Mouse (Mus musculus): Measurements from ENCODE around the gene Vmn1r198. TPM values are rescaled to one million over a fixed set of nuclear protein-coding genes. Genes with fewer than 3 reads are reported as not detected.
"Not testable (repeated sequence)": the region's sequence is repeated elsewhere in the genome, so short reads cannot be mapped to it uniquely, and the experiment has no call there.

Gene Vmn1r198
- total RNA-seq (2021) (not detected), polyA plus RNA-seq (2012; rRNA removed) (not detected in 2 replicates)
- long read RNA-seq = 0 reads

DNA sequence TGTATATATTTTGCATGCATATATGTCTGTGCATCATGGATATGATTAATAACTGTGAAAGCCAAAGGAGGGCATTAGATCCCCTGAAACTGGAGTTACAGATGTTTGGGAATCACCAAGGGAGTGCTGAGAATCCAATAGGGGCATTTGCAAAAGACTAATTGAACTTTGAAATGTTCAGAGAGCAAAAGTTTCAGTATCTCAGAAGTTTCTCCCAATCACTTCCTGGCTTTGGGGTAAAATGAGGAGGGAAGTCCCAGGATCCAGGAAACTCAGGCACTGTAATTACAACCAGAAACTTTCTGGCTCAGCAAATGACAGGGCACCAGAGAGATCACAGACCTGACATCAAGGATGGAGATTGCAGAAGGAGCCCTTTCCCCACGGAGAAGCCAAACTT, at the start of gene Vmn1r198:
TSS of gene Vmn1r198 (plus strand) at position 301 of the 400 bp plus-strand sequence.
- no peak within 1 kb of the TSS for H3K9ac ChIP-seq (ENCODE audit: low read depth, low read length)
- H3K4me3 ChIP-seq = no peak within 1 kb of the TSS
- TF ChIP-seq POLR2A (IDR thresholded peaks at IDR 0.05; ENCODE audit: insufficient read depth, low read depth, low read length) (no peak), CTCF (IDR thresholded peaks at IDR 0.05) (no peak), EP300 (IDR thresholded peaks at IDR 0.05; ENCODE audit: insufficient read depth, low read depth, low read length) (no peak)
- DNase-seq = no peak
- intact Hi-C loops (cut with DNase I) = no loop called here
- H3K4me1 ChIP-seq (ENCODE audit: control insufficient read depth, insufficient read depth, low read length) = no peaks in the 10 kb centered on the region
- WGBS = 18% methylated on average over 1 of the region's 1 CpGs
- H3K27ac ChIP-seq = no peak within 1 kb of the TSS
- no peaks in the 10 kb centered on the region for H3K36me3 ChIP-seq (ENCODE audit: control insufficient read depth, insufficient read depth, low read length)
- H3K79me2 ChIP-seq (replicated peaks; ENCODE audit: control insufficient read depth, insufficient read depth, low read length) = no peaks in the 10 kb centered on the region
- no peaks in the 10 kb centered on the region for H3K27me3 ChIP-seq (ENCODE audit: control insufficient read depth, insufficient read depth, low read length)

DNA sequence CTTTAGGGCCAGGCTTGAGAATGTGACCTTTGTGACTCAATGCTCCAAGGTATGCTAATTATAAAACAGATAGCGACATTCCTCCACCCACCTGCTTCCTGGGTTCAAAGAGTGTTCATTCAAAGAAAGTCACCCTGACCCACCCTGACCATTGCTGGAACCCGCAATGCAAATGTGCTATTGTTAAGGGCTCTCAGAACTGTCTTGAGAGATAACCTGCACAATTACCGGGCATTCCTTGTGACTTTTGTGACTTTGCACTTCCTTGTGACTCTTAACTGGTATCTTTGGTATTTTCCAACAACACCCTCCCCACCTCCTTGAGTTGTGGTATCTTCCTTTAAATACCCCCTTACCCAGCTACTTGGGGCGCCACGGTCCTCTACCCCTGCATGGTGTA, 42.1 kb upstream of the Vmn1r198 start:
- intact Hi-C loops (cut with DNase I); H3K27ac ChIP-seq; H3K79me2 ChIP-seq (replicated peaks; ENCODE audit: control insufficient read depth, insufficient read depth, low read length); H3K4me3 ChIP-seq; H3K27me3 ChIP-seq (ENCODE audit: control insufficient read depth, insufficient read depth, low read length); H3K4me1 ChIP-seq (ENCODE audit: control insufficient read depth, insufficient read depth, low read length); H3K36me3 ChIP-seq (ENCODE audit: control insufficient read depth, insufficient read depth, low read length); DNase-seq; H3K9ac ChIP-seq (ENCODE audit: low read depth, low read length): not testable (repeated sequence)
- WGBS = 73% methylated on average over 5 of the region's 5 CpGs

DNA sequence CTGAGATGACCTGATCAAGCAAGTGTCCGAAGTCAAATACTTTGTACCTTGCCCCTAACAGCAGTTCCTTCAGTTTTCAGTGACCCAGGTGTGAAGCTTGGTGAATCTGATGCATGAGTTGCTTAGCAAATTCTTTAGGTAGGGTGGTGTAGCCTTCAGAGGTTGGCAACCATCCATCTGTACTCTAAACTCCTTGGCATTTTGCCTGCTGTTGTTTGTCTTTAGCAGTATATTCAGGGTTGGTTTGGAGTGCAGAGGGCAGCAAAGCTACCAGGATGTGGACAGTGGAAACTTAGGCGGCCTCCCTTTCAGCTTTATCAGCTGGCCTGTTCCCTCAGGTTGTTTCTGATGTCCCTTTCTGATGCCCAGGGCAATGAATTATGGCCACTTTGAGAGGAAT, 34.8 kb upstream of the Vmn1r198 start:
- intact Hi-C loops (cut with DNase I) = no loop called here
- DNase-seq = no peak
- no peaks in the 10 kb centered on the region for H3K27me3 ChIP-seq (ENCODE audit: control insufficient read depth, insufficient read depth, low read length)
- WGBS = 52% methylated on average over 2 of the region's 2 CpGs
- H3K79me2 ChIP-seq (replicated peaks; ENCODE audit: control insufficient read depth, insufficient read depth, low read length) = no peaks in the 10 kb centered on the region
- H3K9ac ChIP-seq (ENCODE audit: low read depth, low read length) = no peak overlapping the region
- TF ChIP-seq POLR2A (IDR thresholded peaks at IDR 0.05; ENCODE audit: insufficient read depth, low read depth, low read length) (no peak), CTCF (IDR thresholded peaks at IDR 0.05) (no peak), EP300 (IDR thresholded peaks at IDR 0.05; ENCODE audit: insufficient read depth, low read depth, low read length) (no peak)
- H3K27ac ChIP-seq = no peak overlapping the region
- H3K4me3 ChIP-seq = no peak overlapping the region
- H3K4me1 ChIP-seq (ENCODE audit: control insufficient read depth, insufficient read depth, low read length) = no peaks in the 10 kb centered on the region
- H3K36me3 ChIP-seq (ENCODE audit: control insufficient read depth, insufficient read depth, low read length) = no peaks in the 10 kb centered on the region

DNA sequence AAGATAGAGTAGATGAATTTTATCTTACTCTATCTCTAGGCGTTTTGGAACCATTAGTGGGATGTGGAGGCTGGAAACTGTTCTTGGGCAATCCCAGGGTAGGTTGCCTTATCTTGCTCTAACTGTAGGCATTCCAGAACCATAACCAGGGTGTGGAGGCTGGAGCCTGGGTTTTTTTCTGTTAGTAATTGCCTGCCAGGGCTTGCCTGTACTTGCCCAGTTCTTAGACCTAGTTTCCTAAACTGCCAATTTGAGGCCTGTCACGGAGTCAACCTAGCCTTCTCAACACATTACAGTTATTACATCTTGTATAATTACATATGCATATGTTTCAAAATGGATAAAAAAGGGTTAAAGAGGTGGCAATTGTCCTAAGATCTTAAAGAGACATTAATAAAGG, 32.8 kb upstream of the Vmn1r198 start:
- Histone ChIP-seq H3K9ac (ENCODE audit: low read depth, low read length) (no peak overlapping the region), H3K36me3 (ENCODE audit: control insufficient read depth, insufficient read depth, low read length) (no peaks in the 10 kb centered on the region), H3K27me3 (ENCODE audit: control insufficient read depth, insufficient read depth, low read length) (no peaks in the 10 kb centered on the region), H3K4me1 (ENCODE audit: control insufficient read depth, insufficient read depth, low read length) (no peaks in the 10 kb centered on the region), H3K79me2 (replicated peaks; ENCODE audit: control insufficient read depth, insufficient read depth, low read length) (no peaks in the 10 kb centered on the region), H3K4me3 (no peak overlapping the region), H3K27ac (no peak overlapping the region)
- 73% methylated on average over 2 of the region's 2 CpGs for WGBS
- DNase-seq = no peak
- no peak for TF ChIP-seq POLR2A (IDR thresholded peaks at IDR 0.05; ENCODE audit: insufficient read depth, low read depth, low read length)
- intact Hi-C loops (cut with DNase I) = no loop called here

DNA sequence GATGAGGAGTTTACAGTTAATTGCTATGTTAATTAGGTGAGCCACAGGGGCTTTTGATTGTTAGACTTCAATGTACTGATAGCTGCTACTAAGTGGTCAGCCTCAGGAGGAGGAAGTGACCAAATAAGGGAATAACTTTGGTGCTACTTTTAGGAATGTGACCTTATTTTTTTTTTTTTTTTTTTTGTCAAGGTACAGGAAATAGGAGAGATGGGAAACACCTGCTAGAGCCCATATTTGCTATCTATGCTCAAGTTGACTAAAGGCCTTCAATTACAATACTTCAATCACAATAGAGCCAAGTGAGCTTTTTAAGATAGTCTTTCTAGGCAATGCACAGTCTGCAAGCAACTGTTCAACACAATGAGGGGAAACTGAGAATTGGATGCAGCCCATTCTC, 30.1 kb upstream of the Vmn1r198 start:
- DNase-seq = no peak
- Histone ChIP-seq H3K4me1 (ENCODE audit: control insufficient read depth, insufficient read depth, low read length) (no peaks in the 10 kb centered on the region), H3K4me3 (no peak overlapping the region), H3K79me2 (replicated peaks; ENCODE audit: control insufficient read depth, insufficient read depth, low read length) (no peaks in the 10 kb centered on the region), H3K36me3 (ENCODE audit: control insufficient read depth, insufficient read depth, low read length) (no peaks in the 10 kb centered on the region), H3K27ac (no peak overlapping the region), H3K27me3 (ENCODE audit: control insufficient read depth, insufficient read depth, low read length) (no peaks in the 10 kb centered on the region), H3K9ac (ENCODE audit: low read depth, low read length) (no peak overlapping the region)
- intact Hi-C loops (cut with DNase I) = no loop called here
- TF ChIP-seq EP300 (IDR thresholded peaks at IDR 0.05; ENCODE audit: insufficient read depth, low read depth, low read length) (no peak), CTCF (IDR thresholded peaks at IDR 0.05) (no peak), POLR2A (IDR thresholded peaks at IDR 0.05; ENCODE audit: insufficient read depth, low read depth, low read length) (no peak)

DNA sequence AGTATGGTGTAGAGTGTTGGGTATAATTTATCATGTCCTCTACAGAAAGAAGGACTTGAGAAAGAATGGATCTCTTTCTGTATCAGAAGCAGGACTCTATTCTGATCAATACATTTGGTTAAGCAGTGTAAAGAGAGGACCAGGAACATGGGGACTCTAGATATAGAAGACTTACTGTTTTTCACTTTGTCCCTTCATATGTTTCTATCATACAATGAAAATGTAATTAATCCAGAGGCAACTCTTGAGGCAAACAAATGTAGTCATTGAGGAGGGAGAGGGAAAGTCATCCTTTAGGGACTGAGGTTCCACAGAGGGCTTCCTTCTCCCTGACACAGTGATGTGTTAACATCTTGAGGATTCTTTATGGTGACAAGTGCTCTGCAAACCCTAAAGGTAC, 25.9 kb upstream of the Vmn1r198 start, which contains the start of gene Vmn1r197:
TSS of gene Vmn1r197 (plus strand) at position 301 of the 400 bp plus-strand sequence.
- no peak within 1 kb of the TSS for H3K4me3 ChIP-seq
- no peaks in the 10 kb centered on the region for H3K79me2 ChIP-seq (replicated peaks; ENCODE audit: control insufficient read depth, insufficient read depth, low read length)
- H3K9ac ChIP-seq (ENCODE audit: low read depth, low read length) = no peak within 1 kb of the TSS
- no peaks in the 10 kb centered on the region for H3K36me3 ChIP-seq (ENCODE audit: control insufficient read depth, insufficient read depth, low read length)
- TF ChIP-seq CTCF (IDR thresholded peaks at IDR 0.05) = no peak
- TF ChIP-seq POLR2A (IDR thresholded peaks at IDR 0.05; ENCODE audit: insufficient read depth, low read depth, low read length) = no peak
- no peak for TF ChIP-seq EP300 (IDR thresholded peaks at IDR 0.05; ENCODE audit: insufficient read depth, low read depth, low read length)
- intact Hi-C loops (cut with DNase I) = no loop called here
- DNase-seq = no peak
- no peaks in the 10 kb centered on the region for H3K27me3 ChIP-seq (ENCODE audit: control insufficient read depth, insufficient read depth, low read length)
- H3K4me1 ChIP-seq (ENCODE audit: control insufficient read depth, insufficient read depth, low read length) = no peaks in the 10 kb centered on the region
- no peak within 1 kb of the TSS for H3K27ac ChIP-seq

DNA sequence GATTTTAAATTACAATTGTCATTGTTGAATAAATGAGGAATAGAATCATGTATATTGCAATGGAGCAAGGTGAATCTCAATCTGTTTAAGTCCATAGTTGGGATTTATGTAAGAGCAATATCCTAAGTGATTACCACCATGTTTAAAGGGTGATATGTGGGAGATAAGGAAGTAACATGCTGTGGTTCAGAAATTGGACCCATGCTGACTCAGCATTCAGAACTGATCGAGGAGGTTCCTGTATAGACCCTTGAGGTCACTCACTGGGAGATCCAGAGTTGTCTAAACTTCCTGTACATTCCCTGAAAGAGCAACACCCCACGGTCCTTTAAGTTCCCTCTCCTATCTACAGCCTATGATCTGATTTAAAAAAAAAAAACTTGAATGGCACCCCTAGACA, 16.9 kb upstream of the Vmn1r198 start:
- WGBS = 46% methylated on average over 2 of the region's 2 CpGs
- Histone ChIP-seq H3K36me3 (ENCODE audit: control insufficient read depth, insufficient read depth, low read length) (no peaks in the 10 kb centered on the region), H3K4me3 (no peak overlapping the region), H3K79me2 (replicated peaks; ENCODE audit: control insufficient read depth, insufficient read depth, low read length) (no peaks in the 10 kb centered on the region), H3K9ac (ENCODE audit: low read depth, low read length) (no peak overlapping the region), H3K27ac (no peak overlapping the region), H3K27me3 (ENCODE audit: control insufficient read depth, insufficient read depth, low read length) (no peaks in the 10 kb centered on the region), H3K4me1 (ENCODE audit: control insufficient read depth, insufficient read depth, low read length) (no peaks in the 10 kb centered on the region)
- TF ChIP-seq EP300 (IDR thresholded peaks at IDR 0.05; ENCODE audit: insufficient read depth, low read depth, low read length) = no peak
- TF ChIP-seq POLR2A (IDR thresholded peaks at IDR 0.05; ENCODE audit: insufficient read depth, low read depth, low read length) = no peak
- TF ChIP-seq CTCF (IDR thresholded peaks at IDR 0.05) = no peak
- intact Hi-C loops (cut with DNase I) = no loop called here
- DNase-seq = no peak
